Mouse (Mus musculus): ENCODE results near the gene Impdh2. TPM values are rescaled to one million over a fixed set of nuclear protein-coding genes. Genes with fewer than 3 reads are reported as not detected.

Impdh2 gene
- polyA plus RNA-seq, 1 experiment: 387 TPM

DNA sequence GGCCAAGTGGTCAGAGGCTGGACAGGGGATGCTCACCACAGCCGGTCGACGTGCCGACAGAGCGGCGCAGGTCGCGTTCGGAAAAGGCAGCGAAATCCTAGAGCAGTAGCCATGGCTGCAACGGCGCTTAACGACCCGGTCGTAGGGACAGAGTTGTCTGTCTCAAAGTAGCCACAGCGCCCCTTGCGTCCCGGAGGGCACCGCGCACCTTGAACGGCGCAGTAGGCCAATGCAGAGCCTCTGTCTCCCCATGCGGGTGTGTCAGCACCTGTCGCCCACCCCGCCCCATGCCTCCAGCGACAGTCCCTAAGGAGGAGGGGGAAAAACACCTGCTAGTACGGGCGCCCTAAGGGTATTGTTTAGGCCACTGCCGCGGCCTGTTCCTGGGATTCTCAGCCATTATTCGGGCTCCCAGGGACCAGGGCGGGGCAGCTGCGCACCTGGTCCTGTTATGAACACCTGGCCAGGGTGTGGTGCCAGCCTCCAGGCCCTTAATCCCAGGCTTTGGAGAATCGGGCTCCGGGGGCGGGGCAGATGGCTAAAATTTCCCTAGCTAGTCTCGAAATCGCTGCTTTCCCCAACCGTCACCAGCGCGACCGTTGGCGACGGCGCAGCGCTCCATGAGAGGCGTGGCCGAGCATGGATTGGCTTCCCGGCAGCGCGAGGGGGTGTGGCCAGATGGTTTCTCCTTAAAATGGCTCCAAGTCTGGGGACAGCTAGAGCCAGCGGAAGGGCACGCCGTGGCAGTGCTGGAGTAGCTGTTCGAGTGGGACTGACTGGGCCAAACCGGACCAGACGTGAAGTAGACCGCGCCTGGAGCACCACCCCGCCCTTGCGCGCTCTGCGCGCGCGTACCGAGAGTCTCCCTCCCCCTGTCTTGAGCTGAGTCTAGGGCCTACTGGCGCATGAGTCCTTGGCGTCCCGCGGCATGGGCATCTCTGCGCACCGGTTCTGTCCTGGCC is 7.0 kb downstream of the Impdh2 start, which contains the start of gene Ndufaf3:
TSS of gene Ndufaf3 (minus strand) at position 620 of the 962 bp plus-strand sequence.
- Histone ChIP-seq H3K4me1 (ENCODE audit: control insufficient read depth, insufficient read depth, low read length) (no peaks in the 10 kb centered on the region), H3K27me3 (ENCODE audit: control insufficient read depth, insufficient read depth, low read length, poor library complexity, severe bottlenecking) (no peaks in the 10 kb centered on the region), H3K4me3 (ENCODE audit: low read depth, low read length) (peak within 1 kb of the TSS; percentile 85), H3K27ac (ENCODE audit: insufficient read depth, low read length) (peak within 1 kb of the TSS; percentile 91), H3K9ac (ENCODE audit: low read depth, poor library complexity, severe bottlenecking) (peak within 1 kb of the TSS; percentile 69), H3K36me3 (ENCODE audit: control insufficient read depth, insufficient read depth, low read length, poor library complexity, severe bottlenecking) (peaks cover 35% of the 10 kb centered on the region), H3K9me3 (replicated peaks; ENCODE audit: control insufficient read depth, insufficient read depth, low read length, poor library complexity, severe bottlenecking) (no peaks in the 10 kb centered on the region)
- TF ChIP-seq EP300 (IDR thresholded peaks at IDR 0.05; ENCODE audit: insufficient read depth, low read depth, low read length): peak; percentile 87
- TF ChIP-seq POLR2A (IDR thresholded peaks at IDR 0.05; ENCODE audit: insufficient read depth, low read length): peak; percentile 97
- TF ChIP-seq CTCF (IDR thresholded peaks at IDR 0.05; ENCODE audit: low read depth, low read length): peak; percentile 88

DNA sequence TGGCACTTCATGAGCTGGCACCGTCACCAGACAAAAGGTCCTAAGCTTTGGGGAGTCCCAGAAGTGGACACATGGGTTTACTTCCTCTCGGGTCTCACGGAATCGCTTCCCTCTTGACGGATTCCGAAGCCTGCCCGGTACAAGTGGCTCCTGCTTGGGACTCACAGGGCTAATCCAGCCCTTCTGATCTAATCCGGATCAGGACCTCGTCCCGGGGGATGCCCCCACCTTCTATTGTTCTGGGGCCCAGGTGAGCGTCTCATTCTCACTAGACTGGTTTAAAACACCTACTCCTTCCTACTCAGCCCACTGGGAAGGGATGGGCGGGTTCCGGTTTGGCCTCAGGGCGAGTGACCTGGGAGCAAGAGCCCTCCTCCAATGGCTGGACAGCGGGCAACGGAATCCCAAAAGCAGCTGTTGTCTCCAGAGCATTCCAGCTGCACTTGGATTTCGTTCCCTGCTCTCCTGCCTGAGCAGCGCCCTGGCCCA is 7.9 kb downstream of the Impdh2 start:
- Histone ChIP-seq H3K27me3 (ENCODE audit: control insufficient read depth, insufficient read depth, low read length, poor library complexity, severe bottlenecking) (no peaks in the 10 kb centered on the region), H3K4me3 (ENCODE audit: low read depth, low read length) (peak overlapping the region; percentile 77), H3K27ac (ENCODE audit: insufficient read depth, low read length) (peak overlapping the region; percentile 91), H3K36me3 (ENCODE audit: control insufficient read depth, insufficient read depth, low read length, poor library complexity, severe bottlenecking) (peaks cover 37% of the 10 kb centered on the region), H3K4me1 (ENCODE audit: control insufficient read depth, insufficient read depth, low read length) (no peaks in the 10 kb centered on the region), H3K9me3 (replicated peaks; ENCODE audit: control insufficient read depth, insufficient read depth, low read length, poor library complexity, severe bottlenecking) (no peaks in the 10 kb centered on the region), H3K9ac (ENCODE audit: low read depth, poor library complexity, severe bottlenecking) (peak overlapping the region; percentile 69)
- TF ChIP-seq EP300 (IDR thresholded peaks at IDR 0.05; ENCODE audit: insufficient read depth, low read depth, low read length) (peak; percentile 91), CTCF (IDR thresholded peaks at IDR 0.05; ENCODE audit: low read depth, low read length) (no peak), POLR2A (IDR thresholded peaks at IDR 0.05; ENCODE audit: insufficient read depth, low read length) (peak; percentile 7)

DNA sequence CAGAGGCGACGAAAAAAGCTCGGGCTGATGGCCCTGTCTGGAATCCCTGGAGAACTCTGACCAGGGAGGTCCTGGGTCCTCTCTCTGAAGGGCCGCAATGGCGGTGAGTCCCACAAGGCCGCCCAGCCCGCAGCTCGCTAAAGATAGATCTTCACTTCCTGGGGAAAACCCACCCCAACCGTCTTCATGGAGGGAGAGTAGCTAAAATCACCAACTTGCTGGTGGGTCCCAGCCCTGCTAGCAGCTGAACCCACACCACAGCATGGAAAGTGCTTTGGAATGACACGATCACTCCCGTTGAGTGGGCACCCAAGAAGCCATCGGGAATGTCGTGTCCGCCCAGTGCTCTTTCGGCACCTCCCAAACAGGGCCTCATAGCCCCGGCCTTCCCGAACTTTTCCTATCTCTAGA is 8.4 kb downstream of the Impdh2 start:
- H3K9ac ChIP-seq (ENCODE audit: low read depth, poor library complexity, severe bottlenecking): peak overlapping the region; percentile 69
- H3K27ac ChIP-seq (ENCODE audit: insufficient read depth, low read length): peak overlapping the region; percentile 91
- peak overlapping the region; percentile 77 for H3K4me3 ChIP-seq (ENCODE audit: low read depth, low read length)
- TF ChIP-seq EP300 (IDR thresholded peaks at IDR 0.05; ENCODE audit: insufficient read depth, low read depth, low read length): no peak
- TF ChIP-seq POLR2A (IDR thresholded peaks at IDR 0.05; ENCODE audit: insufficient read depth, low read length): no peak
- no peak for TF ChIP-seq CTCF (IDR thresholded peaks at IDR 0.05; ENCODE audit: low read depth, low read length)
- H3K36me3 ChIP-seq (ENCODE audit: control insufficient read depth, insufficient read depth, low read length, poor library complexity, severe bottlenecking): peaks cover 34% of the 10 kb centered on the region
- no peaks in the 10 kb centered on the region for H3K9me3 ChIP-seq (replicated peaks; ENCODE audit: control insufficient read depth, insufficient read depth, low read length, poor library complexity, severe bottlenecking)
- H3K4me1 ChIP-seq (ENCODE audit: control insufficient read depth, insufficient read depth, low read length): peaks cover 4% of the 10 kb centered on the region
- H3K27me3 ChIP-seq (ENCODE audit: control insufficient read depth, insufficient read depth, low read length, poor library complexity, severe bottlenecking): no peaks in the 10 kb centered on the region

DNA sequence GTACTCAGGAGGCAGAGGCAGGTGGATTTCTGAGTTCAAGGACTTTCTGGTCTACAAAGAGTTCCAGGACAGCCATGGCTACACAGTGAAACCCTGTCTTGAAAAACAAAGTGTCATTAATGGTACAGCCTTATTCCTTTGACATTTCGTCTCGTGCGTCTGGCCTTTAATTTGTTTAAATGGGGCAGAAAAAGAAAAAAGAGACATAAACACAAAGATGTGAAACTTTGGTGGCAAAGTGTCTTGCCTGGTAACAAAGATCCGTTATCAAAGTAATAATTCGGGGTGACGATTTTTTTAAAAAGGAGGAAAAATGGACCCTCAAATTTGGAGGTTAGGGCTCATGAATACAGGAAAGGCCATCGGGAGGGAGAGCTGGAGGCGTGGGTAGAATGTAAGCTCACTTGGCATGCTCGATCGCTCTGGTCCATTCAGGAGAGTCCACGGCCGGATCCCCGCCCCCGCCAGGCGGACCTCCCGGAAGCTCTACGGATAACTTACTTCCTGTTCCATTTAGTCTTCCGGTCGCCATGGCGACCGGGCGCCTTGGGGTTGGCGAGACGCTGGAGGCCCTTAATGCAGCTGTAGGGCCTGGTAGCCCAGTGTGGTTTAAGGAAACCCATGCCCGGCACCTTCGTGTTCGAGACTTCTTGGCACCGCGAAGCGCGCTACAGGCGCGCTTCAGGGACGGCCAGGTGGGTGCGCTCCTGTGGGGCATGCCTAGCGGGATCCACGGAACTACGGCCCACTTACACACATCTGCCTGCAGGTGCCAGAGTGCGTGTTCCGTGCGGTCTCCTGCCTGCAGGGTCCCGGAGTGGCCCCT is 9.5 kb downstream of the Impdh2 start, which contains the start of gene Dalrd3:
TSS of gene Dalrd3 (plus strand) at position 506 of the 826 bp plus-strand sequence.
- peak within 1 kb of the TSS; percentile 91; the same call in 1 of the 2 replicates for H3K27ac ChIP-seq (ENCODE audit: insufficient read depth, low read length)
- TF ChIP-seq POLR2A (IDR thresholded peaks at IDR 0.05; ENCODE audit: insufficient read depth, low read length) (no peak), CTCF (IDR thresholded peaks at IDR 0.05; ENCODE audit: low read depth, low read length) (no peak), EP300 (IDR thresholded peaks at IDR 0.05; ENCODE audit: insufficient read depth, low read depth, low read length) (no peak)
- H3K9me3 ChIP-seq (replicated peaks; ENCODE audit: control insufficient read depth, insufficient read depth, low read length, poor library complexity, severe bottlenecking): no peaks in the 10 kb centered on the region
- peak within 1 kb of the TSS; percentile 90 for H3K4me3 ChIP-seq (ENCODE audit: low read depth, low read length)
- peaks cover 23% of the 10 kb centered on the region for H3K36me3 ChIP-seq (ENCODE audit: control insufficient read depth, insufficient read depth, low read length, poor library complexity, severe bottlenecking)
- H3K9ac ChIP-seq (ENCODE audit: low read depth, poor library complexity, severe bottlenecking): peak within 1 kb of the TSS; percentile 69
- peaks cover 10% of the 10 kb centered on the region for H3K4me1 ChIP-seq (ENCODE audit: control insufficient read depth, insufficient read depth, low read length)
- no peaks in the 10 kb centered on the region for H3K27me3 ChIP-seq (ENCODE audit: control insufficient read depth, insufficient read depth, low read length, poor library complexity, severe bottlenecking)

DNA sequence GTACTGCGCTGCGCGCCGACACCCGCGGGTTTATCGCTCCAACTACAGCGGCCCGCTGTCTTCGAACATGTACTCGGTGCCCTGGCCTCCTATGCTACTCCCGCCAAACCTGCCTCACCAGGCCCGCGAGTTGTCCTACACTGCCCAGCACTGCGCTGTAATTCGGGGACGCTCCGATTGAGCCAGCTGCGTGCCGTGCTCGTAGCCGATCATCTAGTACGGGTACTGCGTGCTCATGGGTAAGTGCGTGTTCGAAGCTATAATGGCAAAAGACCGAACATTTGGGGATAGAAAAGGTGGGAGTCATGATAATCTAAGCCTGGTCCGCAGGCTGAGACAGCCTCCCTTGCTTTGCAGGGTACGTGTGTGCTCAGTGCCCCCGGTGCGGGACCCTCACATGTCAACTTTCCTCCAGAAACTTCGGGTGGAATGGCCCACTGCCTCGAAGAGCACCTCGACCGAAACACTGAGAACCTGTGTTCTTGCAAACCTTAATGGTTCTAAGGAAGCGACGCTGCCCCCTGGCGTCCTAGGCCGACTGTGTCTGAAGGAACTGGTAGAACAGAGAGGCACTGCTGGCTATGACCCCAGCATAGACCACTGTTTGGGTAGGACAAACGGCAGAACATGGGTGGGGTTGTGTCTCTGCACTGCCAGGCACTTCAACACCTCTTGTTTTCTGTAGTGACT is 10.3 kb downstream of the Impdh2 start:
- Histone ChIP-seq H3K27me3 (ENCODE audit: control insufficient read depth, insufficient read depth, low read length, poor library complexity, severe bottlenecking) (no peaks in the 10 kb centered on the region), H3K9ac (ENCODE audit: low read depth, poor library complexity, severe bottlenecking) (peak overlapping the region; percentile 43), H3K36me3 (ENCODE audit: control insufficient read depth, insufficient read depth, low read length, poor library complexity, severe bottlenecking) (peaks cover 15% of the 10 kb centered on the region), H3K4me3 (ENCODE audit: low read depth, low read length) (peak overlapping the region; percentile 90), H3K27ac (ENCODE audit: insufficient read depth, low read length) (0 out of 2 replicates have a peak overlapping the region, but pooled peaks have one; percentile 9), H3K9me3 (replicated peaks; ENCODE audit: control insufficient read depth, insufficient read depth, low read length, poor library complexity, severe bottlenecking) (no peaks in the 10 kb centered on the region), H3K4me1 (ENCODE audit: control insufficient read depth, insufficient read depth, low read length) (peaks cover 10% of the 10 kb centered on the region)
- TF ChIP-seq CTCF (IDR thresholded peaks at IDR 0.05; ENCODE audit: low read depth, low read length) (peak; percentile 77), POLR2A (IDR thresholded peaks at IDR 0.05; ENCODE audit: insufficient read depth, low read length) (no peak), EP300 (IDR thresholded peaks at IDR 0.05; ENCODE audit: insufficient read depth, low read depth, low read length) (0 out of 2 replicates have a peak, but pooled peaks have one; percentile 19)
